Mouse (Mus musculus): ENCODE measurements around the gene Bicra. TPM values are rescaled to one million over a fixed set of nuclear protein-coding genes. Genes with fewer than 3 reads are reported as not detected.

The Bicra gene
- total RNA-seq, 2 experiments from 2014 or later: 2.0 to 5.4 TPM

- ATAC-seq (replicated peaks; ENCODE audit: low FRiP score, poor library complexity, severe bottlenecking): 0 out of 2 replicates have a peak, but pooled peaks have one; percentile 3
These were observed 1.2 kb upstream of the Bicra start for GRCm38 (mm10) chr7:16048675-16049575.

- ATAC-seq (replicated peaks; ENCODE audit: low FRiP score, poor library complexity, severe bottlenecking): peak; percentile 75
These were observed 443 bp upstream of the Bicra start for GRCm38 (mm10) chr7:16048164-16048564.

- peak; percentile 40 for ATAC-seq (replicated peaks; ENCODE audit: low FRiP score, poor library complexity, severe bottlenecking)
These were observed 1.0 kb downstream of the Bicra start for GRCm38 (mm10) chr7:16046481-16047337.

- no peak for ATAC-seq (replicated peaks; ENCODE audit: low FRiP score, poor library complexity, severe bottlenecking)
These were observed 1.6 kb downstream of the Bicra start for GRCm38 (mm10) chr7:16046101-16046480.

GRCm38 (mm10) chr7:16045538-16045937, 2.2 kb downstream of the Bicra start:
- no peak for ATAC-seq (replicated peaks; ENCODE audit: low FRiP score, poor library complexity, severe bottlenecking)

GRCm38 (mm10) chr7:16044531-16044930, 3.2 kb downstream of the Bicra start:
- no peak for ATAC-seq (replicated peaks; ENCODE audit: low FRiP score, poor library complexity, severe bottlenecking)

- ATAC-seq (replicated peaks; ENCODE audit: low FRiP score, poor library complexity, severe bottlenecking): no peak
These were observed 3.8 kb downstream of the Bicra start for GRCm38 (mm10) chr7:16043861-16044435.

- ATAC-seq (replicated peaks; ENCODE audit: low FRiP score, poor library complexity, severe bottlenecking): no peak
These were observed 4.6 kb downstream of the Bicra start for GRCm38 (mm10) chr7:16042850-16043775.

- ATAC-seq (replicated peaks; ENCODE audit: low FRiP score, poor library complexity, severe bottlenecking): no peak
These were observed 6.5 kb downstream of the Bicra start for GRCm38 (mm10) chr7:16041208-16041607.

GRCm38 (mm10) chr7:16039363-16039762, 8.4 kb downstream of the Bicra start:
- no peak for ATAC-seq (replicated peaks; ENCODE audit: low FRiP score, poor library complexity, severe bottlenecking)

- ATAC-seq (replicated peaks; ENCODE audit: low FRiP score, poor library complexity, severe bottlenecking): no peak
These were observed 10.7 kb downstream of the Bicra start for GRCm38 (mm10) chr7:16036972-16037371.

GRCm38 (mm10) chr7:16033580-16034461, 13.9 kb downstream of the Bicra start:
- ATAC-seq (replicated peaks; ENCODE audit: low FRiP score, poor library complexity, severe bottlenecking): 0 out of 2 replicates have a peak, but pooled peaks have one; percentile 21

- no peak for ATAC-seq (replicated peaks; ENCODE audit: low FRiP score, poor library complexity, severe bottlenecking)
These were observed 14.7 kb downstream of the Bicra start for GRCm38 (mm10) chr7:16033059-16033458.

GRCm38 (mm10) chr7:16031072-16031471, 16.6 kb downstream of the Bicra start:
- ATAC-seq (replicated peaks; ENCODE audit: low FRiP score, poor library complexity, severe bottlenecking): no peak

- ATAC-seq (replicated peaks; ENCODE audit: low FRiP score, poor library complexity, severe bottlenecking): 0 out of 2 replicates have a peak, but pooled peaks have one; percentile 19
These were observed 19.4 kb downstream of the Bicra start for GRCm38 (mm10) chr7:16028102-16028927.

GRCm38 (mm10) chr7:16024603-16025222, 23.0 kb downstream of the Bicra start:
- ATAC-seq (replicated peaks; ENCODE audit: low FRiP score, poor library complexity, severe bottlenecking): no peak
